Mouse (Mus musculus) natural killer cell, adult 2 months (primary cell): ENCODE measurements around the gene Csta1.

Experiments
- DNase-seq, 2 experiments: peaks; one replicate each; pipeline ENCODE4 v3.0.0; 2022; ENCODE audit warnings: low spot score in 2 of 2

Csta1 gene

GRCm38 (mm10) chr16:36071071-36071449, 60.0 kb downstream of the Csta1 start:
- no peak for DNase-seq
